Mouse (Mus musculus) left cerebral cortex, adult 2 months (tissue): ENCODE results near the gene Crtc3. TPM values are rescaled to one million over a fixed set of nuclear protein-coding genes. Genes with fewer than 3 reads are reported as not detected.

Source experiments
- DNase-seq, 2 experiments: peaks; one replicate each; pipeline ENCODE4 v3.0.0; 2021 to 2022; ENCODE audit warnings: low spot score in 2 of 2, mixed read lengths in 1 of 2; ENCODE audit errors: extremely low spot score in 1 of 2
- H3K27ac ChIP-seq: fragments of 200-600 bp; 2 replicates; pipeline ENCODE4 v1.8.1; 2022
- H3K4me3 ChIP-seq: fragments of 200-600 bp; 2 replicates; pipeline ENCODE4 v1.8.1; 2022
- CTCF ChIP-seq: fragments of 200-600 bp; IDR thresholded peaks from 2 replicates; pipeline ENCODE4 v1.8.1; 2022; ENCODE audit warnings: antibody characterized with exemption, mild to moderate bottlenecking, moderate library complexity
- intact Hi-C: fragments of 180-260 bp; cut with DNase I; formaldehyde crosslinking; loops from one replicate; pipeline ENCODE4 v1.15.1; 2025
- total RNA-seq, 2 experiments: library from RNA; stranded (reverse); gene quantifications; 2 replicates each; pipeline ENCODE4 v1.2.3; 2021

Gene Crtc3
- total RNA-seq, 2 experiments from 2014 or later, result 14.9 to 16.5 TPM

DNA sequence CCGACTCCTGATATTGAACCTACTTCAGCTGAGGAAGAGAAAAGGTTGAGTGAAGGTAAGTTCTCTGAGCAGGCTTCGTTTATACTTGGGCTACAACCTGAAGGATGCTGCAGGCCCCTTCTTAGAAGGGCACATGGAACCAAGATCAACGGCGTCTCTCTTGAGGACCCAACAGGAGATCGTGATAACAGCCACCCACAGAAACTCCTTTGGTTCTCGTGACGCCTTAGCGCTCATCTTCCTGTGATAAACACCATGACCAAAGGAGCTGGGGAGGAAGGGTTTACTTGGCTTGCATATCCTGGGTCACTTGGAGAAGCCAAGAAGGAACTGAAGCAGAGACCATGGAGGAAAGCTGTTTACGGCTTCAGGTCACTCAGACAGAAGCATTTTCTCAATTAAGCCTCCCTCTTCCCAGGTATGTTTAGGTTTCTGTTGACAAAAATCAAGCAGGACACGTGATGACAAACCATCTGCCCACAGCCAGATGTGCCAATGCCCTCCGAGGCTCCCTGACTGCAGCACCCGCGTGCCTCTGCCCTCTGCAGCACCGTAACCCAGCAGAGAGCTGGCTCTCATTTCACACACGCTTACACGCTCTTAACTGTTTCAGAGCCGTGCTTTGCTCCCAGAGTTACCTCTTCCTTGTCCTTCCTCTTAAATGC, 52.3 kb downstream of the Crtc3 start:
- DNase-seq, result no peak
- Histone ChIP-seq H3K4me3 (no peak overlapping the region), H3K27ac (peak overlapping the region; percentile 54)
- intact Hi-C loops, result no loop called here
- TF ChIP-seq CTCF, result no peak

GRCm38 (mm10) chr7:80635866-80636265, 52.8 kb downstream of the Crtc3 start:
- intact Hi-C loops, result no loop called here
- Histone ChIP-seq H3K4me3 (no peak overlapping the region), H3K27ac (no peak overlapping the region)
- no peak for TF ChIP-seq CTCF
- no peak for DNase-seq

GRCm38 (mm10) chr7:80634741-80635140, 53.9 kb downstream of the Crtc3 start:
- Histone ChIP-seq H3K4me3 (no peak overlapping the region), H3K27ac (no peak overlapping the region)
- TF ChIP-seq CTCF, result no peak
- intact Hi-C loops, result no loop called here
- DNase-seq, result no peak

GRCm38 (mm10) chr7:80633635-80634034, 55.0 kb downstream of the Crtc3 start:
- Histone ChIP-seq H3K4me3 (no peak overlapping the region), H3K27ac (no peak overlapping the region)
- DNase-seq, result no peak
- TF ChIP-seq CTCF, result peak; percentile 28
- intact Hi-C loops, result loop anchor here (1.0 kb wide), 1 partner anchor 51 kb away; no protein-coding TSS in a partner anchor

DNA sequence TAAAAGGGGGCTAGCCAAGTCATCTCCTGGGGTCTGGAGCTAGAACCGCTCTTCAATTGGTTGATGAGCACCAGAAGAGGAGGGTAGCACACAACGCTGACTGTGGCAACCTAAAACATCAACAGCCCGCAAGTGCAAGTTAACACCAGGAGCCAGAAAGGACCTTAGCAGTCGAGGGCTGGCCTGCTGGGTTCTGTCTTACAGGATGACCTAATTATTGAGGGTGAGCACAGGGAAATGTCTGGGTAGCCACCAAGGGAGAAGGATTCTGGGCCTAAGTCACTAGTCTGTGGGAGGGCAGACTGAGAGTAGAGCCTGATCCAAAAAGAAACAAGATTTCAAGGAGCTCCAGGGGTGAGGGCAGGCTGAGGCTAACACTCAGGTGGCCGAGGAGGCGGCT, 56.7 kb downstream of the Crtc3 start:
- H3K27ac ChIP-seq, result no peak overlapping the region
- no peak for DNase-seq
- intact Hi-C loops, result no loop called here
- no peak overlapping the region for H3K4me3 ChIP-seq
- TF ChIP-seq CTCF, result no peak

DNA sequence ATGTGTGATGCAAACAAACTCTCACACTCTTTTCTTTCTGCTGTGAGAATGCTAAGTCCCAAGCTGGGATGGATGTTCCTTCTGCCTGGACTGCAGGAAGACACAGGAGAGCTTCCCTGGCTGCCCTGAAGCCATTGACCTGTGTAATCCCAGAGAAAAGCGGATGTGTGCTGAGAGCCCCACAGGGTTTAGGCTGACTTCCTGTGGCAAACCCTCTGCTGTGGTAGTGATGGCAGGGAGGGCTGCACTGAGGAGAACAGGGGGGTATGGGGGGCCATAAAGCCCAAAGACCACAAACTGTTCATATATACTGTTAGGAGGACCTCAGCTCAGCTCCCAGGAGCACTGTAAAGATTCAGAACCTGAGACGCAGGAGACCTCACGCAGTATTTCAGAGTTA, 57.3 kb downstream of the Crtc3 start:
- no peak overlapping the region for H3K27ac ChIP-seq
- TF ChIP-seq CTCF, result no peak
- DNase-seq, result no peak
- no peak overlapping the region for H3K4me3 ChIP-seq
- intact Hi-C loops, result no loop called here

DNA sequence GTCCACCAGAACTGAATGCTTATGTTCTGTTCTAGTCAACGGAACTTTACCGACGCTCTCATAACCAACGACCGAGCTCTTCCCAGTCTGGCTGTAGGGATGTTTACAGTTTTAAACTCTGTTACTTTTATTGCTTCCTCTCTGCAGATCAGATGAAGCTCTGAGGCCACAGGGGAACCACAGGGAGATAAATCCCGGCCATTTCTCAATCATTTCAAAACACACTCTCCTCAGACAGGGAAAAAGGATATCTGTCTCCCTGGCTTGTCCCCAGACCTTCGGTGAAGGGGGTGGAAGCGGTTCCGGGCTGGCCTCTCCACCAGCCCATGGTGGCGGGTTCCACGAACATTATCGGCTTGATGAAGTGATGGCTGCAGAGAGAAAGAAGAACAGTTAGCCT, 59.3 kb downstream of the Crtc3 start:
- DNase-seq, result no peak
- Histone ChIP-seq H3K27ac (no peak overlapping the region), H3K4me3 (no peak overlapping the region)
- intact Hi-C loops, result no loop called here
- no peak for TF ChIP-seq CTCF

DNA sequence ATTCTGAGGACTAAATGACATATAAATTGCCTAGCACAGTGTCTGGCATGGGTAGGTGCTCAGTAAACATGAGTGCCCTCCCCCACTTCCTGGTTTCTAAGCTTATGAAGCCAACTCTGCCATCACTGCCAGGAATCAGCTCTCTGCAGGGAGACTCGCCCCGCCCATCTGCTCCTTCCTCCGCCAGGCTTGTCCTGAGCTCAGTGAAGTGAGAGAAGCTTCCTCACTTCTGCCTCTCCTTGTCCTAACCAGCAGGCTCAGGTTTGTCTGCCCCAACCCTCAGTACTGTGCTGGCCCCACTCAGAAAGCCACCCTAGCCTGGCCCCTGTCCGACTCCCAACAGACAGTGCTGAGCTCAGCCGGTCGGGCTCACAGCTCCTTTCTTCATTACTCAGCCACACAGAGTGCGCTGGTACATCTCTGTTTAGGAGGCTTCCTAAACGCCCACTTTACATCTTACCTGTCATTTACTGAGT, 59.9 kb downstream of the Crtc3 start:
- no peak overlapping the region for H3K4me3 ChIP-seq
- H3K27ac ChIP-seq, result no peak overlapping the region; the same call in 1 of the 2 replicates
- intact Hi-C loops, result no loop called here
- peak in 1 of 2 experiments; percentile 43 for DNase-seq
- no peak for TF ChIP-seq CTCF

DNA sequence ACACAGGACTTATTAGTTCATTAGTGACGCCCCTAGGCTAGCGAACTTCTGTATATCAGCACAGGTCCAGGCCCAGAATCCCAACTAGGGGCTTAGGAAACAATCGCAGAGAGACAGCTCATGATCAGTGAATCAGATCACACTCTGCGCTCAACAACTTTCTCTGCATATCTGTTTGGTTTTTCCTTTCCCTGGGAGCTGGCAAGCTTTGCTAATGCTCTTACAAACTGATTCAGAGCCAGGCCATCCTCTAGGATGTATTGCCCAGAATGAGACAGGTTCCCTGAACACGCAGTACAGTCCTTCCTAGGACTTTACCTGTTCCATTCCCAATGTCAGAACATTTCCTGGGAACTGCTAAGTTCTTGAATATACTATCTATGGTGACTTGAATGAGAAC, 61.7 kb downstream of the Crtc3 start:
- Histone ChIP-seq H3K4me3 (no peak overlapping the region), H3K27ac (no peak overlapping the region)
- DNase-seq, result no peak
- intact Hi-C loops, result no loop called here
- no peak for TF ChIP-seq CTCF

GRCm38 (mm10) chr7:80625841-80626240, 62.8 kb downstream of the Crtc3 start:
- H3K4me3 ChIP-seq, result no peak overlapping the region
- no peak for TF ChIP-seq CTCF
- no peak for DNase-seq
- intact Hi-C loops, result no loop called here
- no peak overlapping the region for H3K27ac ChIP-seq

GRCm38 (mm10) chr7:80623276-80623675, 65.4 kb downstream of the Crtc3 start:
- H3K27ac ChIP-seq, result no peak overlapping the region
- intact Hi-C loops, result no loop called here
- DNase-seq, result no peak
- H3K4me3 ChIP-seq, result no peak overlapping the region
- no peak for TF ChIP-seq CTCF

GRCm38 (mm10) chr7:80616096-80616495, 72.6 kb downstream of the Crtc3 start:
- Histone ChIP-seq H3K4me3 (no peak overlapping the region), H3K27ac (no peak overlapping the region)
- no peak for DNase-seq
- TF ChIP-seq CTCF, result no peak; the same call in 1 of the 2 replicates
- intact Hi-C loops, result no loop called here

DNA sequence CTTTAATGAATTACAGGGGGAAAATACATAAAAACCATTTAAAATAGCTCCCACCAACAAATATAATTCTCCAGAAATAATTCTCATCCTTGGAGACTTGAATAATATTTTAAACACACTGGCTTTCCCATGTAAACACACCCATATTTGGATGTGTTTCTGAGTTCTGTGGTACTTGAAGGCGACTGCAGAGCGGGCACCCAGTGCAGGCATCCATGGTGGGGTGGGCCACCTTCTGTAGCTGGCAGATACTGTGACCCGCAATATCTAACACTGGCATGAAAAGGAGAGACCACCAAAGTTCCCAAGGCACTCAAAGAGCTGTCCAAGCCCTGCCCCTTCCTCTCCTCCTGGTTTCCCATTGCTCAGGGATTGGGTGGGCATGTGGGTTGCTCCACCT, 74.6 kb downstream of the Crtc3 start:
- no peak for DNase-seq
- Histone ChIP-seq H3K27ac (no peak overlapping the region), H3K4me3 (no peak overlapping the region)
- intact Hi-C loops, result no loop called here
- no peak for TF ChIP-seq CTCF
